Mouse (Mus musculus): Measurements from ENCODE around the gene Ppp1r36. TPM values are rescaled to one million over a fixed set of nuclear protein-coding genes. Genes with fewer than 3 reads are reported as not detected.
A peak's percentile ranks its signal among the peaks of the same experiment; 100 is the strongest.

The Ppp1r36 gene
- polyA plus RNA-seq (2012; rRNA removed), result not detected in 2 replicates

GRCm38 (mm10) chr12:76417433-76417854, at the start of gene Ppp1r36:
Ppp1r36 (plus strand) TSS chr12:76417538.
- TF ChIP-seq CTCF (IDR thresholded peaks at IDR 0.05; ENCODE audit: borderline replicate concordance, control insufficient read depth, extremely low read depth, insufficient read depth, low read length, poor library complexity) (no peak), POLR2A (IDR thresholded peaks at IDR 0.05; ENCODE audit: control insufficient read depth, extremely low read depth, insufficient read depth, low read length, poor library complexity) (no peak)
- 34% methylated on average over 37 of the region's 37 CpGs for whole genome bisulfite sequencing
- no peaks in the 10 kb centered on the region; the same call in 1 of the 2 replicates for H3K27me3 ChIP-seq (ENCODE audit: control insufficient read depth, insufficient read depth, low read length)
- H3K27ac ChIP-seq (ENCODE audit: control insufficient read depth, insufficient read depth, low read length), result no peak within 1 kb of the TSS
- H3K4me1 ChIP-seq (replicated peaks; ENCODE audit: control insufficient read depth, insufficient read depth, low read length), result no peaks in the 10 kb centered on the region
- no peaks in the 10 kb centered on the region for H3K36me3 ChIP-seq (ENCODE audit: control insufficient read depth, insufficient read depth, low read length)
- H3K4me3 ChIP-seq (ENCODE audit: control insufficient read depth, insufficient read depth, low read length), result no peak within 1 kb of the TSS
- no peak for DNase-seq

- TF ChIP-seq POLR2A (IDR thresholded peaks at IDR 0.05; ENCODE audit: control insufficient read depth, extremely low read depth, insufficient read depth, low read length, poor library complexity) (no peak), CTCF (IDR thresholded peaks at IDR 0.05; ENCODE audit: borderline replicate concordance, control insufficient read depth, extremely low read depth, insufficient read depth, low read length, poor library complexity) (no peak)
- peak overlapping the region; percentile 5; the same call in 1 of the 2 replicates for H3K4me3 ChIP-seq (ENCODE audit: control insufficient read depth, insufficient read depth, low read length)
- no peaks in the 10 kb centered on the region for H3K27me3 ChIP-seq (ENCODE audit: control insufficient read depth, insufficient read depth, low read length)
- peak overlapping the region; percentile 95 for H3K27ac ChIP-seq (ENCODE audit: control insufficient read depth, insufficient read depth, low read length)
- no peaks in the 10 kb centered on the region for H3K36me3 ChIP-seq (ENCODE audit: control insufficient read depth, insufficient read depth, low read length)
- 8% methylated on average over 9 of the region's 9 CpGs for WGBS
- H3K4me1 ChIP-seq (replicated peaks; ENCODE audit: control insufficient read depth, insufficient read depth, low read length), result peaks cover 29% of the 10 kb centered on the region
- no peak for DNase-seq
Measured at GRCm38 (mm10) chr12:76368201-76368789, 49.0 kb upstream of the Ppp1r36 start.

- H3K4me3 ChIP-seq (ENCODE audit: control insufficient read depth, insufficient read depth, low read length), result peak overlapping the region; percentile 68
- no peak for TF ChIP-seq CTCF (IDR thresholded peaks at IDR 0.05; ENCODE audit: borderline replicate concordance, control insufficient read depth, extremely low read depth, insufficient read depth, low read length, poor library complexity)
- TF ChIP-seq POLR2A (IDR thresholded peaks at IDR 0.05; ENCODE audit: control insufficient read depth, extremely low read depth, insufficient read depth, low read length, poor library complexity), result no peak
- H3K36me3 ChIP-seq (ENCODE audit: control insufficient read depth, insufficient read depth, low read length), result no peaks in the 10 kb centered on the region
- no peak for DNase-seq
- H3K27ac ChIP-seq (ENCODE audit: control insufficient read depth, insufficient read depth, low read length), result peak overlapping the region; percentile 69
- H3K27me3 ChIP-seq (ENCODE audit: control insufficient read depth, insufficient read depth, low read length), result no peaks in the 10 kb centered on the region
- WGBS, result 1% methylated on average over 26 of the region's 26 CpGs
- peaks cover 25% of the 10 kb centered on the region for H3K4me1 ChIP-seq (replicated peaks; ENCODE audit: control insufficient read depth, insufficient read depth, low read length)
Measured at GRCm38 (mm10) chr12:76368790-76369205, 48.5 kb upstream of the Ppp1r36 start.

GRCm38 (mm10) chr12:76369206-76369977, 47.9 kb upstream of the Ppp1r36 start, which contains the start of gene Zbtb25:
Zbtb25 (minus strand) TSS chr12:76369602.
- DNase-seq, result peak; percentile 70
- Histone ChIP-seq H3K4me1 (replicated peaks; ENCODE audit: control insufficient read depth, insufficient read depth, low read length) (peaks cover 22% of the 10 kb centered on the region), H3K27me3 (ENCODE audit: control insufficient read depth, insufficient read depth, low read length) (no peaks in the 10 kb centered on the region), H3K27ac (ENCODE audit: control insufficient read depth, insufficient read depth, low read length) (peak within 1 kb of the TSS; percentile 69), H3K36me3 (ENCODE audit: control insufficient read depth, insufficient read depth, low read length) (no peaks in the 10 kb centered on the region), H3K4me3 (ENCODE audit: control insufficient read depth, insufficient read depth, low read length) (peak within 1 kb of the TSS; percentile 68)
- TF ChIP-seq POLR2A (IDR thresholded peaks at IDR 0.05; ENCODE audit: control insufficient read depth, extremely low read depth, insufficient read depth, low read length, poor library complexity) (peak; percentile 80), CTCF (IDR thresholded peaks at IDR 0.05; ENCODE audit: borderline replicate concordance, control insufficient read depth, extremely low read depth, insufficient read depth, low read length, poor library complexity) (peak; percentile 18; the same call in 1 of the 2 replicates)
- WGBS, result under 1% methylated on average over 96 of the region's 96 CpGs

- peak; percentile 84 for DNase-seq
- TF ChIP-seq POLR2A (IDR thresholded peaks at IDR 0.05; ENCODE audit: control insufficient read depth, extremely low read depth, insufficient read depth, low read length, poor library complexity), result peak; percentile 70
- TF ChIP-seq CTCF (IDR thresholded peaks at IDR 0.05; ENCODE audit: borderline replicate concordance, control insufficient read depth, extremely low read depth, insufficient read depth, low read length, poor library complexity), result no peak
- WGBS, result under 1% methylated on average over 97 of the region's 99 CpGs
- Histone ChIP-seq H3K4me3 (ENCODE audit: control insufficient read depth, insufficient read depth, low read length) (peak within 1 kb of the TSS; percentile 68), H3K36me3 (ENCODE audit: control insufficient read depth, insufficient read depth, low read length) (no peaks in the 10 kb centered on the region), H3K4me1 (replicated peaks; ENCODE audit: control insufficient read depth, insufficient read depth, low read length) (peaks cover 22% of the 10 kb centered on the region), H3K27me3 (ENCODE audit: control insufficient read depth, insufficient read depth, low read length) (no peaks in the 10 kb centered on the region), H3K27ac (ENCODE audit: control insufficient read depth, insufficient read depth, low read length) (peak within 1 kb of the TSS; percentile 69)
Measured at GRCm38 (mm10) chr12:76369978-76370830, 47.1 kb upstream of the Ppp1r36 start, which contains the start of gene Zbtb1. Zbtb1 (plus strand) TSS chr12:76370266.

Data from thymus, adult 2 months (tissue).